ENCODE assay signal across 13 mouse cellular contexts in the genomic region with DNA sequence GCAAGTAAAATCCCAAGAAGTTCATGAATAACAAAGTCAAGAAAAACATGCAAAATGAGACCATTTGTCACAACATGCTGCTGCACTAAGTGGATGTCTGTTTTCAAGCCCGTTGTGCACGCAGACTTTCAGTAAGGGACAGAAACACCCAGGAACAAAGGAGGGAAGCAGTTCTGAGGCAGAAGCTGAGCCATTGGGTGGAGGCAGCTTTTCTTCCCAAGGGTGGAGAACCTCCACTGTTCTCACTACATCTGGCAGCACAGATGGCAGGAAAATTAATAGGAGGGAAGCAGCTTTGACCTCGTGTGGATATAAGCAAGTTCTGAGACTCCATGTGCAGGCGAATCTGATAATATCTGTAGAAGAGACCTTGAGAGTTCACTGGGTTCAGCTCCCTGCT.
A peak's percentile ranks its signal among the peaks of the same experiment; 100 is the strongest.
DNase-seq lines count a peak whose midpoint lies in the region; ATAC-seq and TF ChIP-seq lines count a peak whose summit lies in the region.
"Had no signal": no experiment of that assay in that cellular context is flagged by ENCODE, and none has a peak within 500 bp of the region (broad histone marks: within the 10 kb centered on the region; RNA-seq: fewer than 3 reads in every experiment).

No protein-coding gene starts in this region.

- WGBS in kidney, adult 2 months, result 39% methylated on average over 4 of the region's 4 CpGs
- WGBS in forebrain, embryonic 14.5 days, result 26% methylated on average over 4 of the region's 4 CpGs
- 40% methylated on average over 4 of the region's 4 CpGs for whole genome bisulfite sequencing in midbrain, embryonic 13.5 days

- H3K36me3 ChIP-seq in kidney, adult 2 months (ENCODE audit: control insufficient read depth, insufficient read depth, low read length), result no peaks in the 10 kb centered on the region
- no peaks in the 10 kb centered on the region for H3K36me3 ChIP-seq in forebrain, embryonic 14.5 days (ENCODE audit: control insufficient read depth, insufficient read depth, low read length)
- no peaks in the 10 kb centered on the region for H3K36me3 ChIP-seq in midbrain, embryonic 13.5 days
- H3K36me3 ChIP-seq: heart, embryonic 15.5 days; kidney, embryonic 15.5 days had no signal

- no peak overlapping the region for H3K9ac ChIP-seq in forebrain, embryonic 14.5 days (ENCODE audit: low read length)
- no peak overlapping the region for H3K9ac ChIP-seq in midbrain, embryonic 13.5 days (replicated peaks)
- H3K9ac ChIP-seq: heart, embryonic 15.5 days; kidney, embryonic 15.5 days had no signal

- no peak overlapping the region for H3K4me3 ChIP-seq in kidney, adult 2 months (ENCODE audit: insufficient read depth, low read depth, low read length)
- no peak overlapping the region for H3K4me3 ChIP-seq in forebrain, embryonic 14.5 days (ENCODE audit: low read depth, low read length)
- no peak overlapping the region for H3K4me3 ChIP-seq in midbrain, embryonic 13.5 days (replicated peaks)
- H3K4me3 ChIP-seq: heart, embryonic 15.5 days; kidney, embryonic 15.5 days had no signal

- no peak for TF ChIP-seq POLR2A in kidney, adult 2 months (IDR thresholded peaks at IDR 0.05; ENCODE audit: low read depth, low read length)

- TF ChIP-seq CTCF in kidney, adult 2 months (conservative IDR thresholded peaks at IDR 0.05; ENCODE audit: insufficient read depth, insufficient read length, low read depth, low read length), result no peak

- H3K27ac ChIP-seq in kidney, adult 2 months (ENCODE audit: insufficient read depth, low read depth, low read length), result no peak overlapping the region
- peak overlapping the region; percentile 31; the same call in 1 of the 2 replicates for H3K27ac ChIP-seq in forebrain, embryonic 14.5 days (ENCODE audit: low read depth, low read length)
- H3K27ac ChIP-seq in midbrain, embryonic 13.5 days, result 0 out of 2 replicates have a peak overlapping the region, but pooled peaks have one; percentile 14
- H3K27ac ChIP-seq: heart, embryonic 15.5 days; kidney, embryonic 15.5 days had no signal

- no peaks in the 10 kb centered on the region for H3K9me3 ChIP-seq in forebrain, embryonic 14.5 days (replicated peaks; ENCODE audit: control insufficient read depth, low read length)
- no peaks in the 10 kb centered on the region for H3K9me3 ChIP-seq in midbrain, embryonic 13.5 days
- H3K9me3 ChIP-seq: heart, embryonic 15.5 days; kidney, embryonic 15.5 days had no signal

- H3K4me2 ChIP-seq in forebrain, embryonic 14.5 days (ENCODE audit: low read length), result no peak overlapping the region
- H3K4me2 ChIP-seq in midbrain, embryonic 13.5 days (replicated peaks), result no peak overlapping the region
- H3K4me2 ChIP-seq: heart, embryonic 15.5 days; kidney, embryonic 15.5 days had no signal

- peak; percentile 5 for DNase-seq in kidney, postnatal 10 days
- DNase-seq in kidney, adult 2 months, result no peak
- DNase-seq in embryo, embryonic 10 days (ENCODE audit: low spot score), result peak; percentile 12
- peak; percentile 73 for DNase-seq in forebrain, embryonic 14.5 days (ENCODE audit: low spot score)
- no peak for DNase-seq in lung, postnatal 25 days (ENCODE audit: low spot score)
- no peak for DNase-seq in cerebellum, adult 11 months
- DNase-seq: cerebellum, adult 8-10 months; spleen, adult 18-20 months; thymus, postnatal 25 days had no signal

- no peaks in the 10 kb centered on the region for H3K4me1 ChIP-seq in kidney, adult 2 months (ENCODE audit: control insufficient read depth, insufficient read depth, low read length)
- H3K4me1 ChIP-seq in forebrain, embryonic 14.5 days (ENCODE audit: control insufficient read depth, insufficient read depth, low read length), result no peaks in the 10 kb centered on the region
- H3K4me1 ChIP-seq in midbrain, embryonic 13.5 days (replicated peaks), result peaks cover 11% of the 10 kb centered on the region
- H3K4me1 ChIP-seq: heart, embryonic 15.5 days; kidney, embryonic 15.5 days had no signal

- H3K27me3 ChIP-seq in kidney, adult 2 months (replicated peaks; ENCODE audit: control insufficient read depth, insufficient read depth, low read length), result no peaks in the 10 kb centered on the region
- H3K27me3 ChIP-seq in forebrain, embryonic 14.5 days (replicated peaks; ENCODE audit: control insufficient read depth, insufficient read depth, low read length), result no peaks in the 10 kb centered on the region
- H3K27me3 ChIP-seq in midbrain, embryonic 13.5 days, result no peaks in the 10 kb centered on the region
- H3K27me3 ChIP-seq: heart, embryonic 15.5 days; kidney, embryonic 15.5 days had no signal

- ATAC-seq in forebrain, embryonic 14.5 days, result peak; percentile 80
- ATAC-seq in midbrain, embryonic 13.5 days, result peak; percentile 73
- no peak for ATAC-seq in CD4-positive, CD25-positive, alpha-beta regulatory T cell, adult 4 months

Comparison
In these comparisons a context has a peak if more than half of its experiments do, and no peak if none do; other contexts are left out.
1. DNase-seq: peak in kidney, postnatal 10 days (single experiment), embryo, embryonic 10 days (single experiment) and forebrain, embryonic 14.5 days (single experiment); none in kidney, adult 2 months (single experiment), lung, postnatal 25 days (single experiment) and cerebellum, adult 11 months (single experiment).